Mouse (Mus musculus) kidney, adult 2 months (tissue): ENCODE measurements around the gene Syt17. TPM values are rescaled to one million over a fixed set of nuclear protein-coding genes. Genes with fewer than 3 reads are reported as not detected.

ENCODE experiments used
- DNase-seq: peaks from one replicate; pipeline ENCODE4 v3.0.0; 2021
- H3K27ac ChIP-seq: fragments of 200-500 bp; 2 replicates; pipeline ENCODE4 v1.5.1; 2012; ENCODE audit warnings: low read depth, low read length, control low read depth, inconsistent platforms; ENCODE audit not compliant: insufficient read depth
- H3K27me3 ChIP-seq: fragments of 200-500 bp; replicated peaks from 2 replicates; pipeline ENCODE4 v1.6.1; 2012; ENCODE audit warnings: mild to moderate bottlenecking, moderate library complexity, low read length, inconsistent platforms; ENCODE audit not compliant: control insufficient read depth, insufficient read depth
- H3K36me3 ChIP-seq: fragments of 200-500 bp; 2 replicates; pipeline ENCODE4 v1.6.1; 2012; ENCODE audit warnings: mild to moderate bottlenecking, moderate library complexity, low read length, inconsistent platforms; ENCODE audit not compliant: control insufficient read depth, insufficient read depth
- H3K4me1 ChIP-seq: fragments of 200-500 bp; 2 replicates; pipeline ENCODE4 v1.6.1; 2011; ENCODE audit warnings: low read length; ENCODE audit not compliant: control insufficient read depth, insufficient read depth
- H3K4me3 ChIP-seq: fragments of 200-500 bp; 2 replicates; pipeline ENCODE4 v1.5.1; 2011; ENCODE audit warnings: mild to moderate bottlenecking, low read depth, low read length, control low read depth; ENCODE audit not compliant: insufficient read depth
- CTCF ChIP-seq: fragments of 200-500 bp; conservative IDR thresholded peaks from 2 replicates; pipeline ENCODE4 v1.5.1; 2011; ENCODE audit warnings: low read depth, mild to moderate bottlenecking, control low read depth, low read length, moderate library complexity, mixed read lengths; ENCODE audit not compliant: insufficient read depth, insufficient read length
- POLR2A ChIP-seq: fragments of 200-500 bp; IDR thresholded peaks from one replicate; pipeline ENCODE4 v1.6.1; 2011; ENCODE audit warnings: low read depth, low read length, control low read depth
- whole genome bisulfite sequencing: fragments of 180-500 bp; shearing (Covaris S2); methylation state at CpG from one replicate; pipeline ENCODE4 v1.1.7; 2018; 5-methylcytosine and 5-hydroxymethylcytosine counted together
- polyA plus RNA-seq: library from polyadenylated mRNA; depleted of rRNA; stranded (reverse); fragments of >200 nt; gene quantifications from 2 replicates; pipeline ENCODE4 v1.2.3, GENCODE M21; 2012

The Syt17 gene
- polyA plus RNA-seq, 1 experiment = 10.6 TPM

- Histone ChIP-seq H3K27ac (no peak overlapping the region), H3K27me3 (no peaks in the 10 kb centered on the region), H3K4me3 (no peak overlapping the region), H3K4me1 (no peaks in the 10 kb centered on the region), H3K36me3 (no peaks in the 10 kb centered on the region)
- no peak for TF ChIP-seq CTCF
- no peak for TF ChIP-seq POLR2A
- no peak for DNase-seq
- WGBS = 86% methylated on average over 9 of the region's 9 CpGs
Measured at GRCm38 (mm10) chr7:118399764-118400163, 48.3 kb downstream of the Syt17 start.

- no peak for DNase-seq
- TF ChIP-seq POLR2A (no peak), CTCF (no peak)
- 89% methylated on average over 5 of the region's 5 CpGs for WGBS
- Histone ChIP-seq H3K27me3 (no peaks in the 10 kb centered on the region), H3K36me3 (no peaks in the 10 kb centered on the region), H3K27ac (no peak overlapping the region), H3K4me3 (no peak overlapping the region), H3K4me1 (no peaks in the 10 kb centered on the region)
Measured at GRCm38 (mm10) chr7:118390705-118391104, 57.3 kb downstream of the Syt17 start.

DNA sequence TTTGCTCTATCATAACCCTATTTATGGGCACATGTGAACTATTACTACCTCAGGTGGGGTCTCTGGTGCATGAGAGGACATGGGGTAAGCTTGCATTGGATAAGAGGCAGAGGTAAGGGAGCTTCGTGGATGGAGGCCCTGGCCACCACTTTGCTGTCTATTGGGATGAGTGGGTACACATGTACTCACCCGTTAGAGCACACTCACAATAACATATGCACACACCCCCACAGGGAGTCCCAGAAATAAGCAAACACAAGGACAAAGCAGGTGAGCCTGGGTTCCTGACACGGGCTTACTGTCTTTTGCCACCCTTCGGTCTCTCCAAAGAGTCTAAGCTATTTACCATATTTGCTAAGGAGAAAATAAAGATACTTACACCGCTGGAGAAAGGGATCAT lies 67.0 kb downstream of the Syt17 start:
- Histone ChIP-seq H3K27ac (no peak overlapping the region), H3K4me1 (no peaks in the 10 kb centered on the region), H3K4me3 (no peak overlapping the region), H3K36me3 (no peaks in the 10 kb centered on the region), H3K27me3 (no peaks in the 10 kb centered on the region)
- TF ChIP-seq POLR2A (no peak), CTCF (no peak)
- WGBS = 88% methylated on average over 5 of the region's 5 CpGs
- DNase-seq = no peak

DNA sequence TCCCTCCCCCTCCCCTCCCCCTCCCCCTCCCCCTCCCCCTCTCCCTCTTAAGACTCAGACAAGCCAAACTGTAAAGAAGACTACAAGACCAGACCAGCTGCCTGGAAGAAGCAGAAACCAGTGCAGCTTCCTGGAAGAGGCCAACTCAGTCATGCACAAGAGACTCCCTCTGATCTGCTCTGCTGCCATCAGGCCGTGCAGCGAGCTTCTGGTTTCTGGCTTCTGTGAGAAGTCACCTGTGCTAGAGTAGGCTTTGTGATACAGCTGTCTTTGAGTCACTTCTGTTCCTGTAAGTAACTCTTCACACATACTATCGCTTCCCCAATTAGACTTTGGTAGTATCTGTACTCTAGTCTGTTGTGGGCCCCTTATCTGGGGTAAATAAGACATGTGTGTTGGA lies 68.0 kb downstream of the Syt17 start:
- 63% methylated on average over 3 of the region's 3 CpGs for WGBS
- no peak for DNase-seq
- no peak for TF ChIP-seq POLR2A
- no peak for TF ChIP-seq CTCF
- H3K36me3 ChIP-seq = no peaks in the 10 kb centered on the region
- H3K27me3 ChIP-seq = no peaks in the 10 kb centered on the region
- H3K27ac ChIP-seq = no peak overlapping the region
- no peak overlapping the region for H3K4me3 ChIP-seq
- H3K4me1 ChIP-seq = no peaks in the 10 kb centered on the region

DNA sequence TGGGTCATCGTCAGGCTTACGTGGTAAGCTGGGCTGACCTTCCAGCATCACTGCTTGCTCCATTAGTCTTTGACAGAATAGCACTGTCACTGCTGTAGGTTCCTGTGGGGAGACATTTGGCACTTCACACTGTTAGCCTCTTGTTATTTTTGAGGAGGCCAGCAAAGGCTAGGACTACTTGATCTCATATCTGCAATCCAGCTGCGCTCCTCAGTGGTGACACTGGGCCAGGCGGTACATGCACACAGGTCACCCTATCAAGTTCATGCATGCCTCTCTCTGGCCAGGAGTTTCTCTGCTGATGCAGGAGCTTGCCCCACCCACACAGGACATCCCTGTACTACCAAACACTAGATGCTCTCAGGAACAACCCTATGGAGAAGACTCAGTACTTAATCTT lies 71.4 kb downstream of the Syt17 start:
- WGBS = 90% methylated on average over 4 of the region's 4 CpGs
- H3K27me3 ChIP-seq = no peaks in the 10 kb centered on the region
- H3K4me3 ChIP-seq = no peak overlapping the region
- no peak overlapping the region for H3K27ac ChIP-seq
- no peak for TF ChIP-seq CTCF
- no peak for TF ChIP-seq POLR2A
- H3K4me1 ChIP-seq = no peaks in the 10 kb centered on the region
- no peak for DNase-seq
- no peaks in the 10 kb centered on the region for H3K36me3 ChIP-seq

DNA sequence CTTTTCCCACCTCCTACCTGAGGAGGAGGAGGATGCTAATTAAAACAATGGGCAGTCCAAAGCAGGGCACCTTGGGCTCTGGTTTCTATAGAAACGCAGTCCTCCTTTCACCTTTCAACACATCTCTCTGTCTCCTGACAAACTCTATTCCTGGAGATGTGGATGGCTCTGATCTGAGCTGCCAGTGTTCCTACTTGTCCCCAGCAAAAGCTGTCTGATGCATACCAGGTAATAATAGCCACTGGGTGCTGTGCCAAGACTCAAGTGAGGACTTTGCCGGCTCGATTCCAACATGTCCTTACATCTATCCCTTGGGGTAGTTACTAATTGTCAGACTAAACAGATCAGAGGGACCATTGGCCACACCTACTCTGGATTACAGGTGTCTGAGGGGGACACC lies 72.7 kb downstream of the Syt17 start:
- WGBS = 78% methylated on average over 3 of the region's 3 CpGs
- Histone ChIP-seq H3K36me3 (no peaks in the 10 kb centered on the region), H3K4me1 (no peaks in the 10 kb centered on the region), H3K4me3 (no peak overlapping the region), H3K27ac (no peak overlapping the region), H3K27me3 (no peaks in the 10 kb centered on the region)
- TF ChIP-seq POLR2A (no peak), CTCF (no peak)
- DNase-seq = no peak

- Histone ChIP-seq H3K4me1 (no peaks in the 10 kb centered on the region), H3K36me3 (no peaks in the 10 kb centered on the region), H3K27me3 (no peaks in the 10 kb centered on the region), H3K4me3 (no peak overlapping the region), H3K27ac (no peak overlapping the region)
- TF ChIP-seq CTCF = no peak
- TF ChIP-seq POLR2A = no peak
- DNase-seq = no peak
- 94% methylated on average over 5 of the region's 5 CpGs for WGBS
Measured at GRCm38 (mm10) chr7:118371361-118371760, 76.7 kb downstream of the Syt17 start.

DNA sequence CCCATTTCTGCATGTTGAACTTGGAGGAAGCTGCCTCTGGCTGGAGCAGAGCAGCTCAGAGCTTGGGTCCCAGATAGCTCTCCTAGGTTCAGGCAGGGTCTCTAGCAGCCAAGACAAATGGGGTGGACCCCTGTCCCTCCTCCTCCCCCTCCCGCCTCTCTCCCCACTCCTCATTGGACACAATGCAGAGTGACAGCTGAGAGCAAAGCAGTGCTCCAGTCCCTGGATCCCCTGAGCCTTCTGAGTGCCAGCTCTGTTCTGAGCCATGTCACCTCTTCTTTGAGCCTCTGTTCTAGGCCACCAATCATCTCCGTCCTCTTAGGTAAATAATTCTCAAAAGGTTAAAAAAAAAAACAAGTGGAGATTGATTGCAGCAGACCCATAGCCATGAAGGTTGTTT lies 78.3 kb downstream of the Syt17 start:
- Histone ChIP-seq H3K27ac (no peak overlapping the region), H3K4me1 (no peaks in the 10 kb centered on the region), H3K4me3 (no peak overlapping the region), H3K27me3 (no peaks in the 10 kb centered on the region), H3K36me3 (no peaks in the 10 kb centered on the region)
- DNase-seq = no peak
- WGBS = 74% methylated on average over 2 of the region's 2 CpGs
- TF ChIP-seq CTCF (no peak), POLR2A (no peak)
